Mouse (Mus musculus): ENCODE measurements around the gene Doc2a. TPM values are rescaled to one million over a fixed set of nuclear protein-coding genes. Genes with fewer than 3 reads are reported as not detected.

Gene Doc2a
- polyA plus RNA-seq, 1 experiment: not detected

GRCm38 (mm10) chr7:126800269-126801056 is 46.8 kb upstream of the Doc2a start:
- H3K27me3 ChIP-seq (ENCODE audit: control insufficient read depth, insufficient read depth, insufficient read length): no peaks in the 10 kb centered on the region
- peaks cover 28% of the 10 kb centered on the region for H3K79me2 ChIP-seq (ENCODE audit: control insufficient read depth, insufficient read depth)
- peaks cover 16% of the 10 kb centered on the region for H3K36me3 ChIP-seq (ENCODE audit: control insufficient read depth, insufficient read depth)
- peak overlapping the region; percentile 64 for H3ac ChIP-seq (ENCODE audit: control insufficient read depth, insufficient read length)
- peak overlapping the region; percentile 87 for H3K4me2 ChIP-seq (ENCODE audit: low read depth)
- TF ChIP-seq MYOG (IDR thresholded peaks at IDR 0.05; ENCODE audit: control insufficient read depth in 1 of 3, insufficient read depth in 1 of 3, insufficient read length in 2 of 3, low read depth in 2 of 3) (no peak), MYOD1 (IDR thresholded peaks at IDR 0.05; ENCODE audit: control insufficient read depth in 1 of 3, insufficient read length in 2 of 3, low read depth in 2 of 3) (peak in 1 of 3 experiments; percentile 7)
- H3K4me3 ChIP-seq: peak overlapping the region; percentile 89

GRCm38 (mm10) chr7:126801057-126801422 is 46.2 kb upstream of the Doc2a start:
- H3K4me2 ChIP-seq (ENCODE audit: low read depth): peak overlapping the region; percentile 87
- H3K79me2 ChIP-seq (ENCODE audit: control insufficient read depth, insufficient read depth): peaks cover 28% of the 10 kb centered on the region
- no peak for TF ChIP-seq REST (IDR thresholded peaks at IDR 0.05; ENCODE audit: insufficient read depth, insufficient read length)
- no peak for TF ChIP-seq POLR2AphosphoS2 (IDR thresholded peaks at IDR 0.05; ENCODE audit: insufficient read length, low read depth)
- no peak for TF ChIP-seq USF1 (IDR thresholded peaks at IDR 0.05; ENCODE audit: low read depth)
- no peak for TF ChIP-seq MYOD1 (IDR thresholded peaks at IDR 0.05; ENCODE audit: control insufficient read depth in 1 of 3, insufficient read length in 2 of 3, low read depth in 2 of 3)
- TF ChIP-seq MYOG (IDR thresholded peaks at IDR 0.05; ENCODE audit: control insufficient read depth in 1 of 3, insufficient read depth in 1 of 3, insufficient read length in 2 of 3, low read depth in 2 of 3): no peak
- TF ChIP-seq SRF (IDR thresholded peaks at IDR 0.05; ENCODE audit: control insufficient read depth, insufficient read length, low read depth): no peak
- no peak for TF ChIP-seq TCF3 (IDR thresholded peaks at IDR 0.05; ENCODE audit: insufficient read length, low read depth)
- TF ChIP-seq MAX (IDR thresholded peaks at IDR 0.05; ENCODE audit: low read depth): no peak
- no peak for TF ChIP-seq POLR2A (IDR thresholded peaks at IDR 0.05; ENCODE audit: insufficient read length, low read depth)
- no peak for TF ChIP-seq CEBPB (IDR thresholded peaks at IDR 0.05; ENCODE audit: insufficient read depth, poor library complexity, severe bottlenecking)
- TF ChIP-seq E2F4 (IDR thresholded peaks at IDR 0.05; ENCODE audit: insufficient read depth): no peak
- no peak for TF ChIP-seq TCF12 (IDR thresholded peaks at IDR 0.05; ENCODE audit: insufficient read depth, poor library complexity, severe bottlenecking)
- no peaks in the 10 kb centered on the region for H3K27me3 ChIP-seq (ENCODE audit: control insufficient read depth, insufficient read depth, insufficient read length)
- H3K4me3 ChIP-seq: no peak overlapping the region
- peaks cover 10% of the 10 kb centered on the region for H3K36me3 ChIP-seq (ENCODE audit: control insufficient read depth, insufficient read depth)
- no peak overlapping the region for H3ac ChIP-seq (ENCODE audit: control insufficient read depth, insufficient read length)

GRCm38 (mm10) chr7:126802134-126802889 is 44.9 kb upstream of the Doc2a start:
- TF ChIP-seq POLR2A (IDR thresholded peaks at IDR 0.05; ENCODE audit: insufficient read length, low read depth) (no peak), USF1 (IDR thresholded peaks at IDR 0.05; ENCODE audit: low read depth) (no peak), MYOD1 (IDR thresholded peaks at IDR 0.05; ENCODE audit: control insufficient read depth in 1 of 3, insufficient read length in 2 of 3, low read depth in 2 of 3) (peak; percentile 87 to 98 (median 93)), REST (IDR thresholded peaks at IDR 0.05; ENCODE audit: insufficient read depth, insufficient read length) (no peak), TCF3 (IDR thresholded peaks at IDR 0.05; ENCODE audit: insufficient read length, low read depth) (peak; percentile 67), E2F4 (IDR thresholded peaks at IDR 0.05; ENCODE audit: insufficient read depth) (no peak), CEBPB (IDR thresholded peaks at IDR 0.05; ENCODE audit: insufficient read depth, poor library complexity, severe bottlenecking) (no peak), TCF12 (IDR thresholded peaks at IDR 0.05; ENCODE audit: insufficient read depth, poor library complexity, severe bottlenecking) (peak; percentile 84), POLR2AphosphoS2 (IDR thresholded peaks at IDR 0.05; ENCODE audit: insufficient read length, low read depth) (peak; percentile 17), SRF (IDR thresholded peaks at IDR 0.05; ENCODE audit: control insufficient read depth, insufficient read length, low read depth) (no peak), MYOG (IDR thresholded peaks at IDR 0.05; ENCODE audit: control insufficient read depth in 1 of 3, insufficient read depth in 1 of 3, insufficient read length in 2 of 3, low read depth in 2 of 3) (peak; percentile 79 to 95 (median 85)), MAX (IDR thresholded peaks at IDR 0.05; ENCODE audit: low read depth) (no peak)
- no peak overlapping the region for H3ac ChIP-seq (ENCODE audit: control insufficient read depth, insufficient read length)
- H3K36me3 ChIP-seq (ENCODE audit: control insufficient read depth, insufficient read depth): no peaks in the 10 kb centered on the region
- H3K4me3 ChIP-seq: no peak overlapping the region
- H3K79me2 ChIP-seq (ENCODE audit: control insufficient read depth, insufficient read depth): peaks cover 16% of the 10 kb centered on the region
- no peaks in the 10 kb centered on the region for H3K27me3 ChIP-seq (ENCODE audit: control insufficient read depth, insufficient read depth, insufficient read length)
- peak overlapping the region; percentile 87 for H3K4me2 ChIP-seq (ENCODE audit: low read depth)

GRCm38 (mm10) chr7:126803181-126803580 is 44.0 kb upstream of the Doc2a start:
- no peak for TF ChIP-seq REST (IDR thresholded peaks at IDR 0.05; ENCODE audit: insufficient read depth, insufficient read length)
- no peak for TF ChIP-seq POLR2A (IDR thresholded peaks at IDR 0.05; ENCODE audit: insufficient read length, low read depth)
- TF ChIP-seq E2F4 (IDR thresholded peaks at IDR 0.05; ENCODE audit: insufficient read depth): no peak
- TF ChIP-seq USF1 (IDR thresholded peaks at IDR 0.05; ENCODE audit: low read depth): no peak
- TF ChIP-seq TCF3 (IDR thresholded peaks at IDR 0.05; ENCODE audit: insufficient read length, low read depth): no peak
- Histone ChIP-seq H3K36me3 (ENCODE audit: control insufficient read depth, insufficient read depth) (no peaks in the 10 kb centered on the region), H3ac (ENCODE audit: control insufficient read depth, insufficient read length) (no peak overlapping the region), H3K4me3 (no peak overlapping the region), H3K4me2 (ENCODE audit: low read depth) (peak overlapping the region; percentile 87), H3K27me3 (ENCODE audit: control insufficient read depth, insufficient read depth, insufficient read length) (no peaks in the 10 kb centered on the region), H3K79me2 (ENCODE audit: control insufficient read depth, insufficient read depth) (peaks cover 8% of the 10 kb centered on the region)

All from myocyte (in vitro differentiated cells).